Mouse (Mus musculus) heart, embryonic 12.5 days (tissue): Measurements from ENCODE around the gene Enam. TPM values are rescaled to one million over a fixed set of nuclear protein-coding genes. Genes with fewer than 3 reads are reported as not detected.

ENCODE experiments used
- ATAC-seq: fragments of 200-750 bp; cut with Nextera tagmentation; 2 replicates; pipeline ENCODE4 v1.8.0; 2017; ENCODE audit warnings: moderate TSS enrichment, moderate library complexity; ENCODE audit not compliant: insufficient number of reproducible peaks, low FRiP score
- H3K27ac ChIP-seq: fragments of 300-500 bp; sonication (generic); 2 replicates; pipeline ENCODE4 v1.5.1; 2016; ENCODE audit warnings: mild to moderate bottlenecking, moderate library complexity; ENCODE audit not compliant: poor library complexity, severe bottlenecking
- H3K27me3 ChIP-seq: fragments of 300-500 bp; sonication (generic); replicated peaks from 2 replicates; pipeline ENCODE4 v1.6.1; 2016; ENCODE audit warnings: mild to moderate bottlenecking, moderate library complexity
- H3K36me3 ChIP-seq: fragments of 300-500 bp; sonication (generic); 2 replicates; pipeline ENCODE4 v1.6.1; 2016; ENCODE audit warnings: mild to moderate bottlenecking, moderate library complexity
- H3K4me1 ChIP-seq: fragments of 300-500 bp; sonication (generic); replicated peaks from 2 replicates; pipeline ENCODE4 v1.6.1; 2016; ENCODE audit warnings: mild to moderate bottlenecking
- H3K4me2 ChIP-seq: fragments of 300-500 bp; sonication (generic); 2 replicates; pipeline ENCODE4 v1.6.1; 2016; ENCODE audit warnings: mild to moderate bottlenecking, moderate library complexity
- H3K4me3 ChIP-seq: fragments of 300-500 bp; sonication (generic); 2 replicates; pipeline ENCODE4 v1.5.1; 2016; ENCODE audit warnings: mild to moderate bottlenecking
- H3K9ac ChIP-seq: fragments of 300-500 bp; sonication (generic); 2 replicates; pipeline ENCODE4 v1.6.1; 2016; ENCODE audit warnings: mild to moderate bottlenecking, moderate library complexity
- H3K9me3 ChIP-seq: fragments of 300-500 bp; sonication (generic); replicated peaks from 2 replicates; pipeline ENCODE4 v1.6.1; 2016; ENCODE audit warnings: mild to moderate bottlenecking, moderate library complexity
- WGBS: fragments of 180-500 bp; shearing (Covaris S2); methylation state at CpG from one replicate; pipeline ENCODE4 v1.1.7; 2016; 5-methylcytosine and 5-hydroxymethylcytosine counted together
- polyA plus RNA-seq: library from polyadenylated mRNA; unstranded; fragments of >200 nt; fragmentation: Nextera tagmentation; extraction: Ambion mirVana; gene quantifications from 2 replicates; pipeline ENCODE4 v1.2.1, GENCODE M21; 2016

Gene Enam
- polyA plus RNA-seq: not detected in 2 replicates

DNA sequence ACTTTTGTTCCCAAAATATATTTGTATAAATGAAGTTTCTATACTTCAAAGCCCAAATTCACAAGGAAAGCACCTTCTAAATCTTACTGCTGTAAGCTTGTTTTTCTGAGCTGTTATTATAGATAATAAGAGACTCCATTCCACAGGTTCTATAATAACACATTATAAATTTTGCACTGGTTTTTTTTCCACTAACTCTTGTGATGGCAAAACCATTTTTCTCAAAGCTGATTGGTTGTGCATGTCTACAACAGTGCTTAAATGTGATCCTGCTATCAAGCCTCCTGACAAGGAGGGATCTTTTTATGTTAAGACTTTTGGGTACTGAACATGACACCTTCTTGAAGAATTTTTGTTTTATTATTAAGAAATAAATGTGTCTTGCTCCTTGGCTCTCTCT, at the start of gene Enam:
TSS of gene Enam (plus strand) at position 301 of the 400 bp plus-strand sequence.
- Histone ChIP-seq H3K4me3 (no peak within 1 kb of the TSS), H3K4me1 (no peaks in the 10 kb centered on the region), H3K9me3 (no peaks in the 10 kb centered on the region), H3K27ac (no peak within 1 kb of the TSS), H3K27me3 (no peaks in the 10 kb centered on the region), H3K4me2 (no peak within 1 kb of the TSS), H3K36me3 (no peaks in the 10 kb centered on the region), H3K9ac (no peak within 1 kb of the TSS)
- no peak for ATAC-seq

DNA sequence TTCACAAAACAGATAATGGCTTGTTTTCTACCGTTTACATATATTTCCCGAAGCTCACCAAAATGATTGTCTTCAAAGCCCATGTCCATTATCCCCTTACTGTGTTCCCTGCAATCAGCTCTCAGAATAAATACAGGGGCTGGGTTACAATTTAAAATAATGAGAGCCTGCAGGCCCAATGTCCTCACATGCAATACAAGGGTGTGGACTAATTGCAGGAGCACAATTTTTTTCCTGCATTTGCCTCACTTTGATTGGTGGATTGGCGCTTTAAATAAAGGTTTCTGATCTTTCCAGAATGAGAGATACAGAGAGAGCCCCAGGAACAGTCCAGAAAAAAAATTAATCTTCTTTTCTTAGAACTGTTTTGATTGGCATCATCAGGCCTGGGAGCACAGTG, 32.1 kb upstream of the Enam start, which contains the start of gene Ambn:
TSS of gene Ambn (plus strand) at position 301 of the 400 bp plus-strand sequence.
- ATAC-seq: no peak
- 77% methylated on average over 3 of the region's 3 CpGs for WGBS
- Histone ChIP-seq H3K9me3 (no peaks in the 10 kb centered on the region), H3K27ac (no peak within 1 kb of the TSS), H3K4me3 (no peak within 1 kb of the TSS), H3K36me3 (no peaks in the 10 kb centered on the region), H3K4me2 (no peak within 1 kb of the TSS), H3K4me1 (no peaks in the 10 kb centered on the region), H3K27me3 (no peaks in the 10 kb centered on the region), H3K9ac (no peak within 1 kb of the TSS)

DNA sequence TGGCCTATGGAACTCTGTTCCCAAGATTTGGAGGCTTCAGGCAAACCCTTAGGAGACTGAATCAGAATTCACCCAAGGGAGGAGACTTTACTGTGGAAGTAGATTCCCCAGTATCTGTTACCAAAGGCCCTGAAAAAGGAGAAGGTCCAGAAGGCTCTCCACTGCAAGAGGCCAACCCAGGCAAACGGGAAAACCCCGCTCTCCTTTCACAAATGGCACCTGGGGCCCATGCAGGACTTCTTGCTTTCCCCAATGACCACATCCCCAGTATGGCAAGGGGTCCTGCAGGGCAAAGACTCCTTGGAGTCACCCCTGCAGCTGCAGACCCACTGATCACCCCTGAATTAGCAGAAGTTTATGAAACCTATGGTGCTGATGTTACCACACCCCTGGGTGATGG, 20.3 kb upstream of the Enam start:
- WGBS: 74% methylated on average over 2 of the region's 2 CpGs
- H3K36me3 ChIP-seq: no peaks in the 10 kb centered on the region
- no peaks in the 10 kb centered on the region for H3K9me3 ChIP-seq
- H3K4me2 ChIP-seq: no peak overlapping the region
- H3K4me3 ChIP-seq: no peak overlapping the region
- ATAC-seq: no peak
- no peak overlapping the region for H3K9ac ChIP-seq
- no peaks in the 10 kb centered on the region for H3K4me1 ChIP-seq
- H3K27ac ChIP-seq: no peak overlapping the region
- no peaks in the 10 kb centered on the region for H3K27me3 ChIP-seq

DNA sequence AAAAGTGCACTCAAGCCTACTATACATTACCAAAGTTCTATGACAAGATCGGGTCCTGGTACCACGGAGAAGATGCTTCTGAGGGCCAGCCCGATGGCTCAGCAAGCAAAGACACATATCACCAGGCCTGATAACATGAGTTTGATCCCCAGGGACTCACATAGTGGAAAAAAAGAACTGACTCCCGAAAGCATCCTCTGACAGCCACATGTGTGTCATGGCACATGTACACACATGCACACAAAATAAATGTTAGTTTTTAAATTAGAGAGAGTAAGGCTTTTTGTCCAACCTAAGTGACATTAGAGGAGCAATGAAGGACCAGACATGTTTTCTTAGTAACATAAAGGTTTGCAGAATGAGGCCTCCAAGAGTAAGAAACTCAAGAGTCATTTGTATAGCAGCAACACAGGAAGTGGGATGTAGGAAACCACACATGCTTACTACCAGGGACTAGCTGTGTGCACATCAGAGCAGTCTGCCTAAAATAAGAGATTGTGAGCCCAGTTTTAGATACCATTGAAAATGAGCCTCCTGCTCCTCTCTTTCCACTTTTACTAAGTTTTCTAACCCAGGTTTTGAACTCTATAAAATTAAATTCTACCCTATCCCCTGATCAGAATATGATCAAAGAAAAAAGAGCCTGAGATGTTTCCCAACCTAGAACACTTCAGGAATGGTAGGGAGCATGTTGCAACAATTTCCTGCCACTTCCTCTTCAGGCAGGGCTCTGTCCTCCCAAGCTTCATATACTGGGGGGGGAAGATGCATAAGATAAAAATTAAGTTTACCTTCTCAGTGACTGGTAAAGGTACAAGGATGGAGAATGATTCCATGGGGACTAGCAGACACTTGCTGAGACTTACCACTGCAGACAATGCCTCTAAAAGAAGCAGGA, 18.7 kb upstream of the Enam start:
- H3K9ac ChIP-seq: no peak overlapping the region
- ATAC-seq: no peak
- H3K27me3 ChIP-seq: no peaks in the 10 kb centered on the region
- no peaks in the 10 kb centered on the region for H3K9me3 ChIP-seq
- no peaks in the 10 kb centered on the region for H3K36me3 ChIP-seq
- H3K27ac ChIP-seq: no peak overlapping the region
- no peak overlapping the region for H3K4me2 ChIP-seq
- 78% methylated on average over 4 of the region's 4 CpGs for WGBS
- no peak overlapping the region for H3K4me3 ChIP-seq
- H3K4me1 ChIP-seq: no peaks in the 10 kb centered on the region

DNA sequence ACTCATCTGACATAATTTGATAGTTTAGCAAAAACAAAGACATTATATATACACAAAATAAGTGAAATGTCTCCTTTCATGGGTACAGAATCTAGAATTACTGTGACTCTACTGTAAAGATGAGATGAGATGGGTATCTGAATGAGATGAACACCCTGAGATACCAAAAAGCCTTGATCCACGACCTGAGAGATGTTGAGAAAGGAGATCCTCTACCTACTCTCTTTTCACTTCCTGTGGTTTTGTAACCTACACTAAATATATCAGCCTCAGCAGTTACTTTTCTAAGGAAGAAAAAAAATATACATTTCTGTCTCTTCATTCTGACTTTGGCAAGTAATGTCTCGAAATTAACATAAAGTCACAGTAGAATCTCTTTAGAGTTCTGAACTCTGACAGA, 1.2 kb downstream of the Enam start:
- no peak overlapping the region for H3K27ac ChIP-seq
- H3K4me1 ChIP-seq: no peaks in the 10 kb centered on the region
- H3K9me3 ChIP-seq: no peaks in the 10 kb centered on the region
- 59% methylated on average over 2 of the region's 2 CpGs for WGBS
- H3K27me3 ChIP-seq: no peaks in the 10 kb centered on the region
- H3K36me3 ChIP-seq: no peaks in the 10 kb centered on the region
- no peak overlapping the region for H3K9ac ChIP-seq
- ATAC-seq: no peak
- no peak overlapping the region for H3K4me2 ChIP-seq
- no peak overlapping the region for H3K4me3 ChIP-seq

DNA sequence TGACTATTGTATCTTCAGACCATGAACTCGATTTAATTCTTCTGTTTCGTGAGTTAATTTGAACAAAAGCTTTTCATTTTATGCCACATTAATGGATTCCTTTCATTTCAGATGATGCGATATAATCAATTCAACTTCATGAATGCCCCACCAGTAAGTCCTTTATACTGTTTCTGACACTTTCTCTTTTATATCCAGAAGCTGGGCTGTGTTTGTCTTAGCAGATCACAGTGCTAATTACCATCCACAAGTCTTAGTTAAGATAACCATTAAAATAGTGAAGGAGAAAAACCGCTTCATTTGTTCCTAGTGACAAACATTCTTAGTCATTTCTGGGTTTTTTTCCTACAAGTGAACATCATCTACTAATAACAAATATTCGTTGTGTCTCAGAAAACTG, 3.3 kb downstream of the Enam start:
- Histone ChIP-seq H3K36me3 (no peaks in the 10 kb centered on the region), H3K4me2 (no peak overlapping the region), H3K27ac (no peak overlapping the region), H3K9ac (no peak overlapping the region), H3K4me3 (no peak overlapping the region), H3K27me3 (no peaks in the 10 kb centered on the region), H3K9me3 (no peaks in the 10 kb centered on the region), H3K4me1 (no peaks in the 10 kb centered on the region)
- no peak for ATAC-seq
- 76% methylated on average over 5 of the region's 5 CpGs for WGBS

DNA sequence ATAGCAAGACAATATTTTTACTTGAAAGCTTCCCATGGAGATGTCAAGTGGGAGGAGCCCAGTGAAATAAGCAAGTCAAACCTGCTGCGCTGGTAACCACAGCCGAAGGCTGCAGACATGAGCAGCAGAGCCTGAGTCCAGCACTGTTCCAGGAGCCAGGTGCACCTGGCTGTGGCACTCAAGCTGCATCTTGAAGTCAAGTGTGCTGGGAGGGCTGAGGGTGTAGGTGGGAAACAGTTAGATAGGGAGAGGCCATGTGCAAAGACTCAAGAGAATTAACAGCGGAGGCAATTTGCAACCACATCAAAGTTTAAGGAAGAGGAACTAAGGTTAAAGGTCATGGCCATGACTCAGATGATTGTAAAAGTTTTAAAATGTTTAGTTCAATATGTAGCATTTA, 12.0 kb downstream of the Enam start:
- ATAC-seq: no peak
- no peak overlapping the region for H3K4me2 ChIP-seq
- no peak overlapping the region for H3K9ac ChIP-seq
- H3K27me3 ChIP-seq: no peaks in the 10 kb centered on the region
- no peaks in the 10 kb centered on the region for H3K4me1 ChIP-seq
- H3K27ac ChIP-seq: no peak overlapping the region
- no peaks in the 10 kb centered on the region for H3K36me3 ChIP-seq
- no peaks in the 10 kb centered on the region for H3K9me3 ChIP-seq
- H3K4me3 ChIP-seq: no peak overlapping the region
- 82% methylated on average over 3 of the region's 3 CpGs for WGBS

DNA sequence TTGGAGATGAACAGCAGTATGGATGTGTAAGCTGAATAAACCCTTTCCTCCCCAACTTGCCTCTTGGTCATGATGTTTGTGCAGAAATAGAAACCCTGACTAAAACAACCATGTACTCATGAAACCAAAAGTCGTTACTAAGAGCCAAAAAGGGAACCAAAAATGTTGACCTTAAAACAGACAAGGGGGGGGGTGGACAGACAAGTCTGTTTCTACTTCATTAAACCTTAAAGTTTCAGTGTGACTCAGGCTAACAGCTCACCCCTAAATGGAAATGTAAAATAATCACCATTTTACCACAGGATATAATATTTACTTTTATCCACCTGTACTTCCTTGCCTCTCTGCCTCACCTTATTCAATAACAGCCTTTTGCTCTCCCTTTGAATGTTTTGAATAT, 20.8 kb downstream of the Enam start:
- no peaks in the 10 kb centered on the region for H3K27me3 ChIP-seq
- 59% methylated on average over 1 of the region's 1 CpGs for WGBS
- H3K27ac ChIP-seq: no peak overlapping the region

DNA sequence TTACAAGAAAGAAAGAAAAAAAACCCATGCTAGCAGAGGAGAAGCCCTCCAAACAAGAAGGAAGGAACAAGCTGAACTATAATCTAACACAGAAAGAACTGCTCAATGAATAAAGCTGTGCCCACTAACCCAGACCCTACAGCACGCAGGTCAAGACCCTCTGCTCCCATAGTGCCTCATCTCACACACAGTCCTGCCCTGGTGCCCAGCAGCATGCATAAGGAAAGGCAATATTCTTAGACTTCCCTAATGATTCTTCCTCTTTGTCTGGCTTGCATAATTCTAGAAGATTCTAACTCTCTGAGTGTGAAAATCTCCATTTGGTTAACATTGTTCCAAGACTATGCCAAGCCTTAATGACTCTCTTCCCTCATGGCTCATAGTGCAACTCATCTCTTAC, 21.2 kb downstream of the Enam start:
- no peak for ATAC-seq
- no peaks in the 10 kb centered on the region for H3K27me3 ChIP-seq
- no peaks in the 10 kb centered on the region for H3K9me3 ChIP-seq
- no peak overlapping the region for H3K4me3 ChIP-seq
- H3K4me1 ChIP-seq: no peaks in the 10 kb centered on the region
- H3K9ac ChIP-seq: no peak overlapping the region
- H3K36me3 ChIP-seq: no peaks in the 10 kb centered on the region
- WGBS: 88% methylated on average over 1 of the region's 1 CpGs
- no peak overlapping the region for H3K4me2 ChIP-seq
- no peak overlapping the region for H3K27ac ChIP-seq

More for the DNA sequence above, 20.8 kb downstream of the Enam start:
- Histone ChIP-seq H3K36me3 (no peaks in the 10 kb centered on the region), H3K4me1 (no peaks in the 10 kb centered on the region), H3K4me2 (no peak overlapping the region), H3K9ac (no peak overlapping the region), H3K4me3 (no peak overlapping the region), H3K9me3 (no peaks in the 10 kb centered on the region)
- no peak for ATAC-seq

DNA sequence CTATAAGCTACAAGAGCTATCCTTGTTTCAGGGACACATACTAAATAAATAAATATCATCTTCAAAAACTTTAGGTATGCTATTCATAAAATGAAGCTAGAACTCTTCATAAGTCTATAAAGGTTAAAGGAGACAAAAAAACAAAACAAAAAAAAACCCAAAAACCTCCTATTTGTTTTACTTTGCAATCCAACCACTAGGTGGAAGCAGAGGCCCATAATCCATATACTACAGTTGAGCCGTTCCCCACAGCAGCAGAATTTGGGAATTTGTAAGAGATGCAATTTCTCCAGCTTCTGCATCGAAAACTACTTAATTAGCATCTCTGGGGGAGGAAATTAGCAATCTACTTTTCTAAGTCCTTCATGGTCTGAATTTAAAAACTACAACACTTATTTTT, 31.5 kb downstream of the Enam start:
- 9% methylated on average over 2 of the region's 2 CpGs for WGBS
- ATAC-seq: no peak
- no peaks in the 10 kb centered on the region for H3K4me1 ChIP-seq
- H3K9ac ChIP-seq: no peak overlapping the region
- H3K27ac ChIP-seq: no peak overlapping the region
- no peaks in the 10 kb centered on the region for H3K27me3 ChIP-seq
- H3K36me3 ChIP-seq: no peaks in the 10 kb centered on the region
- no peak overlapping the region for H3K4me3 ChIP-seq
- no peak overlapping the region for H3K4me2 ChIP-seq
- no peaks in the 10 kb centered on the region for H3K9me3 ChIP-seq

DNA sequence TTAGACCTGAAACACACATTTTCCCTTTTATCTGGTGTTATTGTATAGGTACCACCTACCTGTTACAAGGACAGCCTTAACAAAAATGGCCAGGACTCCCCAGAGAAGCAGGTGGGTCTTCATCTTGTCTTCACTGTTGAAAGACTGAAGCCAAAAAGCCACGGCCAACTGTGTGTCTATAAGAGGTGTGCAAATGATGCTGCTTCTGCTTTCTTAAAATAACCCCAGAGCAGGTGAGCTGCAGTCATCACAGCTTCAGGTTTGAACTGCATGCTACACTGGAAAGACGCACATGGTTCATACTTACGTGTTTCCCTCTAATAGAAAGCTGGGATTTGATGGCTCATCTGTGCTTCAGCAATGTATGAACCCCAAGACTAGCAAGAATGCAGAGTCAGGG, 39.9 kb downstream of the Enam start, which contains the start of gene Jchain:
TSS of gene Jchain (minus strand) at position 235 of the 400 bp plus-strand sequence.
- no peaks in the 10 kb centered on the region for H3K27me3 ChIP-seq
- 79% methylated on average over 3 of the region's 3 CpGs for WGBS
- ATAC-seq: no peak
- H3K36me3 ChIP-seq: no peaks in the 10 kb centered on the region
- H3K27ac ChIP-seq: no peak within 1 kb of the TSS
- H3K4me1 ChIP-seq: 0 out of 2 replicates have a peak, but pooled peaks cover 2% of the 10 kb centered on the region
- H3K9ac ChIP-seq: no peak within 1 kb of the TSS
- H3K4me3 ChIP-seq: no peak within 1 kb of the TSS
- H3K9me3 ChIP-seq: no peaks in the 10 kb centered on the region
- H3K4me2 ChIP-seq: no peak within 1 kb of the TSS

DNA sequence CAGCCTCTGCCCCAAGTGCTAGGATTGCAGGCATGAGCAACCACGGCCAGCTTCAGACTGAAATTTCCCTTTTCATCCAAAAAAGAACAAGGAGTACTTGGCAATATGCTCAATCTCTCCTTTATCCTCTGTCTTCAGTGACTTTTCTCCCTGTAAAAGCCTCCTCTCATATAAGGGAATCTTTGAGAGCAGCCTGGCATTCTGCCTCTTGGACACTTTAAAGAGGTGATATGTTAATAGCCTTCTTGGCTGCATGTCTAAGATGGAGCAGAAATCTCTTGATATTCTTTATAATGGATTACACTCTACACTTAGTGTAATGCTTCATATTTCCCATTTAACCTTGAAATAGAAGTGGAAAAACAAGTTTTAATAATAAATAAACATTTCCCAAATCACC, 43.1 kb downstream of the Enam start:
- Histone ChIP-seq H3K9me3 (no peaks in the 10 kb centered on the region), H3K36me3 (no peaks in the 10 kb centered on the region), H3K27ac (no peak overlapping the region), H3K4me2 (no peak overlapping the region), H3K4me3 (no peak overlapping the region), H3K4me1 (0 out of 2 replicates have a peak, but pooled peaks cover 7% of the 10 kb centered on the region), H3K9ac (no peak overlapping the region), H3K27me3 (no peaks in the 10 kb centered on the region)
- WGBS: 51% methylated on average over 1 of the region's 1 CpGs
- no peak for ATAC-seq
